Mouse (Mus musculus) ovary, postnatal 14 days (tissue): Measurements from ENCODE around the gene Batf.

Experiments used
- DNase-seq: peaks from one replicate; pipeline ENCODE4 v3.0.0; 2022; ENCODE audit warnings: low spot score

The Batf gene

GRCm38 (mm10) chr12:85726729-85727397, 40.4 kb downstream of the Batf start:
- no peak for DNase-seq

GRCm38 (mm10) chr12:85728181-85728580, 41.7 kb downstream of the Batf start:
- no peak for DNase-seq

DNA sequence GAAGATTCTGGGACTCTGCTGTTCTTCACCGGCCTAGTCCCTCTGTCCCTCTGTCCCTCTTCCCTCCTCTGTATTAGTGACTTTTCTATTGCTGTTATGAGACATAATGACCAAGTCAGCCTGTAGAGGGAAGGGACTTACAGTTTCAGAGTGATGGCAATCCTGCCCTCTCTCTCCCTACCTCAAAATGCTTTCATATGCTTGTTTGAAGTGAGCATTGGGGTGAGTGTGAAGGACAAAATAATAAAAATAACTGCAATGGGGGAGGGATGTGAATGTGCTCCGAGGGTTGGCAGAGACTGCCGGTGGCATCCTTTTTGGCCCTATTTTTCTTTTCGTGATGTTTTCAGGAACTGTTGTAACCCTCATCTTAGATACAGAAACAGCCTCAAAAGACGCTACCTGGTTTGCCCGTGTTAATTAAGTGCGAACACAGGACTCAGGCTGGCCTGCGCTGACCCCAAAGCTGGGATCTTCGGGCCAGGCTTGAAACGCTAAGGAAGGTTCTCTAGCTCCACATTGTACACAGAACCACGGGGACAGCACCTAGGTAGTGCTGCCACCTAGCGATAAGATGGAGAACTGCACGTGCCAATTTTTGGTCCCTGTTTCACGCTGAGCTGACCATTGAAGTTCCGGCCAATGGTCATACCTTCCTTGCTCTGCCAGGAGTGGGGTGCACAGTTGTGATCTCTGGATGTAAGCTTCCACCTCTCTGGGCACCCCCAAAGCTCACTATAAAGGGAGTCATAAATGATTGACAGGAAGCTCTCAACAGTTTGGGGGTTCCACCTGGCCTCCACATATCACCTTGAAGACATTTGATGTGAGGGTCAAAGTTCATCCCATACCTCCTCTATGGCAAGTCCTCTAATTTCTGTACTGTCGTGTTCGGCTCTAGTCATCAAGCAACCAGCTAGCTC, 42.8 kb downstream of the Batf start:
- peak; percentile 72 for DNase-seq

GRCm38 (mm10) chr12:85729945-85730290, 43.4 kb downstream of the Batf start:
- DNase-seq, result no peak

DNA sequence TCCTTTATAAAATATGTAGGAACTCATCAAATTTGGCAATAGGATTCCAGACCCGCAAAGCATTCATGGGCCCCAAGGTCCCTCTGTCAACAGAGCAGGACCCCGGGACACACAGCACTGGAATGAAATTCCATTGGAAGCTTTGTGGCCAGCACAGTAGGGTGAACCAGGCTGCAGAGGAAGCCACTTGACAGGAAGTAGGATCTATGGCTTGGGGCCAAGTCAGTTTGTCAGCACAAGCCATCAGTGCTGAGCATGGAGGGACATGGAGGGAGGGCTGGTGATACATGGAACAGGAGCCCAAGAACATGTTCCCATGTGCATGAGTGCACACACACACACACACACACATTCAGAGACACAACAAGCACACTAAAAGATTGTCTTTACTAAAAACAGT, 49.7 kb downstream of the Batf start:
- DNase-seq, result no peak

DNA sequence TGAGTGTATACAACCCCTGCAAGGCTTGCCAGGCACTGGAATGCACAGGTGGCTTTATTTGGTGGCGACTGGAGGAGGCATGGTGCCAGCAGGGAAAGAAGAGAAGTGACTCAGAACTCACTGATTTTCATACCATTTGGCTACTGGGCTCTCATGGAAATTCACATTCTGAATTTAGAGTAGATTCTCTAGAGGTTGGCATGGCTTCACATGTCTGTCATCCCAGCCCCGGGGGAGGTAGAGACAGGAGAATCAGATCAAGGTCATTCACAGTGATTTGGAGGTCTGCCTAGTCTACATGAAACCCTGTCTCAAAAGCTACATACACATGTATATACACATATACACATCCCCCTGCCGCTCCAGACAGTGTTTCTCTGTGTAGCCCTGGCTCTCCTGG, 50.5 kb downstream of the Batf start:
- DNase-seq, result no peak

GRCm38 (mm10) chr12:85745827-85746695, 59.6 kb downstream of the Batf start, which contains the start of gene Flvcr2:
TSS of gene Flvcr2 (plus strand) at chr12:85746539.
- peak; percentile 62 for DNase-seq

- DNase-seq, result no peak
These were observed 60.3 kb downstream of the Batf start for GRCm38 (mm10) chr12:85746696-85747219.

DNA sequence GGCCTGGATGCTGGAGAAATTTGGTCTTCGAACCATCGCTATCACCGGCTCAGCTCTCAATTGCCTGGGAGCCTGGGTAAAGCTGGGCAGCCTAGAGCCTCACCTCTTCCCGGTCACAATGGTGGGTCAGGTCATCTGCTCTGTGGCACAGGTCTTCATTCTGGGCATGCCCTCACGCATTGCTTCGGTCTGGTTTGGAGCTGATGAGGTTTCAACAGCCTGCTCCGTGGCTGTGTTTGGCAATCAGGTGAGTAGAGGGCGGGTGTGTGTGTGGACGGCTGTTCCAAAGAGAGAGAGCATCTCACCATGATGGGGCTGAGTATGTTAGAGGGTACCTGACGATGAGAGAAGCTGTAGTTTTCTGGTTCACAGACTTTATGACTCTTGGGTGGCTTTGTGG, 60.9 kb downstream of the Batf start:
- DNase-seq, result no peak

GRCm38 (mm10) chr12:85749861-85750260, 63.4 kb downstream of the Batf start:
- no peak for DNase-seq

- DNase-seq, result no peak
These were observed 65.6 kb downstream of the Batf start for GRCm38 (mm10) chr12:85752116-85752515.

- no peak for DNase-seq
These were observed 66.8 kb downstream of the Batf start for GRCm38 (mm10) chr12:85753223-85753622.

GRCm38 (mm10) chr12:85754611-85755265, 68.3 kb downstream of the Batf start:
- DNase-seq, result no peak

DNA sequence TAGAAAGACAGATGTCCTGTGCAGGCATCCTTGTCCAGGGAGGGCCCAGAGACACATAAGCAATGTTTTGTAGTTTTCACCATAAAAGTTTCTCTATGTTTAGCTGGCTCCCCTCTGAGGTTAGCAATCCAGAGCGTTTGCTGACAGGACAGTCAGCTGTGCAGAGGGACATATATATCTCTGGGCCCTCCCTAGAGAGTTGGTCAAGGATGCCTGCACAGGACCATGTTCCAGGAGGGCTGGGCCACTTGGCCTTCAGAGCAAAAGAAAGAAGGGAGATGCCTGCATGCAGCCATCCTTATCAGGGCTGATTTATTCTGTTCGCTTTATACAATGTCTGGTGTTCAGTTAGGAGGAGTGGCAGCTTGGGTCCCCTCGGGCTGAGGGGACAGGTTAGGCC, 70.0 kb downstream of the Batf start:
- no peak for DNase-seq

DNA sequence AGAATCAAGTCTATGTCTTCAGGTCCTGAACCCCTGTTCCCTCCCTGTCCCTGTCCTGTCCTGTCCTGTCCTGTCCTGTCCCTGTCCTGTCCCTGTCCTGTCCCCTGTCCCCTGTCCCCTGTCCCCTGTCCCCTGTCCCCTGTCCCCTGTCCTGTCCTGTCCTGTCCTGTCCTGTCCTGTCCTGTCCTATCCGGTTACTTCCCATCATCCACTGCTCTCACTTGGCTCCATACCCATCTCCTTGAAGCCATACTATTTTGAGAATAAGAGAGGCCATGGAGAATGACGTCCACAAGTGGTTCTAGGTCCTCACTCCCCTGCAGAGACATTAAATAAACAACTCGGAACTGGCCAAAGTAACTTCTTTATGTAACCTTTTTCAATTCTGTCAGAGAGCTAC, 70.6 kb downstream of the Batf start:
- no peak for DNase-seq
